Mouse (Mus musculus) bone marrow macrophage, adult 2 months (primary cell): ENCODE data around the gene Mapk6.

Experiments used
- CTCF ChIP-seq: IDR thresholded peaks from 2 replicates; pipeline ENCODE4 v1.5.1; 2012; ENCODE audit warnings: low read depth, mild to moderate bottlenecking, low read length, moderate library complexity
- POLR2A ChIP-seq: IDR thresholded peaks from 2 replicates; pipeline ENCODE4 v1.6.1; 2012; ENCODE audit warnings: mild to moderate bottlenecking, low read depth, low read length, borderline replicate concordance

DNA sequence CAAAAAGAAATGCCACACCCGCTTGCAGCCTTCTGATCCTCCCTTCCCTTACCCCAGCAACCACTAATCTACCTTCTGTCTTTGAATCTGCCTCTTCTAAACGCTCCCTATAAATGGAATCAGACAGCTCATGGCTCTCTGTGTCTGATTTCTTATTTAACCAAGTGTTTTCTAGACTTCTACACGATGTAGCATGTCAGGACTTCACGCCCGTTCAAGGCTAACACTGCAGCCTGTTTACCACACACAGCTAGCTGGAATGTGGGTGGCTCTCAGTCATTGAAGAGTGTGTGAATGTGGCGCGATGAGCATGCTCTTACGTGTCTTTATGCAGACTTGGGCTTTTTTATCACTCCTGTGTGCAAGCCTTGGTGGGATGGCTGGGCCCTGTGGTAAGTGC lies 56.7 kb downstream of the Mapk6 start:
- no peak for TF ChIP-seq POLR2A
- TF ChIP-seq CTCF = no peak
